Mouse (Mus musculus): ENCODE data around the gene Cdkal1. TPM values are rescaled to one million over a fixed set of nuclear protein-coding genes. Genes with fewer than 3 reads are reported as not detected.

Gene Cdkal1
- polyA plus RNA-seq, 1 experiment, result 5.6 TPM

DNA sequence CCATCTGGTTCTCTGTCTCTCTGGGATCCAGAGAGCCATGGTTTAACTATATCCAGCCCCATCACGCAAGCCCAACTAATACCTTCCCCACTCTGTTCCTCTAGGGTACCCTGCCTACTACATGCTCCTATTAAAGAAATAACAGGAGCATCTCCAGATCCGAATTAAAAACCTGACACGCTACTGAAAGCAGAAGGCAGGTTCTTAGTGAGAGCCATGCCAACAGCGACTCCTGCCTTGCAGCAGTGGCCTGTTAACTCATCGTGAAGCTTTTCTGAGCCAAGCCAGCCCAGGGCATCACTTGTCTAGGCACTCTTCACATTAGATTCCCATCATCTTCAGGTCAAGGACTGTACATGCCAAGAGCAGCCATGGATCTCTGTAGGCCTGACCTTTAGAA lies 104.3 kb downstream of the Cdkal1 start:
- Histone ChIP-seq H3ac (ENCODE audit: control insufficient read depth, insufficient read length) (no peak overlapping the region), H3K79me2 (ENCODE audit: control insufficient read depth, insufficient read depth) (no peaks in the 10 kb centered on the region), H3K4me3 (no peak overlapping the region), H3K4me2 (ENCODE audit: low read depth) (no peak overlapping the region), H3K27me3 (ENCODE audit: control insufficient read depth, insufficient read depth, insufficient read length) (no peaks in the 10 kb centered on the region), H3K36me3 (ENCODE audit: control insufficient read depth, insufficient read depth) (no peaks in the 10 kb centered on the region)
- TF ChIP-seq TCF3 (IDR thresholded peaks at IDR 0.05; ENCODE audit: insufficient read length, low read depth) (no peak), POLR2AphosphoS2 (IDR thresholded peaks at IDR 0.05; ENCODE audit: insufficient read length, low read depth) (no peak), CEBPB (IDR thresholded peaks at IDR 0.05; ENCODE audit: insufficient read depth, poor library complexity, severe bottlenecking) (no peak), REST (IDR thresholded peaks at IDR 0.05; ENCODE audit: insufficient read depth, insufficient read length) (no peak), TCF12 (IDR thresholded peaks at IDR 0.05; ENCODE audit: insufficient read depth, poor library complexity, severe bottlenecking) (no peak), MYOD1 (IDR thresholded peaks at IDR 0.05; ENCODE audit: control insufficient read depth in 1 of 3, insufficient read length in 2 of 3, low read depth in 2 of 3) (no peak)

DNA sequence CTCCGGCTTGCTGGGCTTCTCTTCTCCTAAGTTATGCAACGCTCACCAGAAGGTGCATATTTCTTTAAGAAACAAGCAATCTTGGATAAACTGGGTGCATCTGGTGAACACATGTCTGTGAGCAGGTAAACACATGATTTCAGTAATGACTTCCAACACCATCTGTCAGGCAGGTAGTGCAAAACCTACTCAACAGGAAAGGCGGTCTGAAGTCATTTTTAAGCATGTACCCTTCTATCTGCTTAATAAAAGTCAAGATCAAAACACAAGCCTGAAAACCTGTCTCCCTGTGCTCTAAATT lies 108.2 kb downstream of the Cdkal1 start:
- H3K36me3 ChIP-seq (ENCODE audit: control insufficient read depth, insufficient read depth), result no peaks in the 10 kb centered on the region
- no peaks in the 10 kb centered on the region for H3K79me2 ChIP-seq (ENCODE audit: control insufficient read depth, insufficient read depth)
- H3K4me2 ChIP-seq (ENCODE audit: low read depth), result no peak overlapping the region
- H3K27me3 ChIP-seq (ENCODE audit: control insufficient read depth, insufficient read depth, insufficient read length), result no peaks in the 10 kb centered on the region
- TF ChIP-seq CEBPB (IDR thresholded peaks at IDR 0.05; ENCODE audit: insufficient read depth, poor library complexity, severe bottlenecking) (no peak), TCF12 (IDR thresholded peaks at IDR 0.05; ENCODE audit: insufficient read depth, poor library complexity, severe bottlenecking) (no peak), REST (IDR thresholded peaks at IDR 0.05; ENCODE audit: insufficient read depth, insufficient read length) (no peak), MAX (IDR thresholded peaks at IDR 0.05; ENCODE audit: low read depth) (no peak), E2F4 (IDR thresholded peaks at IDR 0.05; ENCODE audit: insufficient read depth) (no peak), MYOD1 (IDR thresholded peaks at IDR 0.05; ENCODE audit: control insufficient read depth in 1 of 3, insufficient read length in 2 of 3, low read depth in 2 of 3) (no peak), POLR2AphosphoS2 (IDR thresholded peaks at IDR 0.05; ENCODE audit: insufficient read length, low read depth) (no peak), USF1 (IDR thresholded peaks at IDR 0.05; ENCODE audit: low read depth) (no peak), POLR2A (IDR thresholded peaks at IDR 0.05; ENCODE audit: insufficient read length, low read depth) (no peak), SRF (IDR thresholded peaks at IDR 0.05; ENCODE audit: control insufficient read depth, insufficient read length, low read depth) (no peak), MYOG (IDR thresholded peaks at IDR 0.05; ENCODE audit: control insufficient read depth in 1 of 3, insufficient read depth in 1 of 3, insufficient read length in 2 of 3, low read depth in 2 of 3) (no peak), TCF3 (IDR thresholded peaks at IDR 0.05; ENCODE audit: insufficient read length, low read depth) (no peak)
- no peak overlapping the region for H3K4me3 ChIP-seq
- H3ac ChIP-seq (ENCODE audit: control insufficient read depth, insufficient read length), result no peak overlapping the region

DNA sequence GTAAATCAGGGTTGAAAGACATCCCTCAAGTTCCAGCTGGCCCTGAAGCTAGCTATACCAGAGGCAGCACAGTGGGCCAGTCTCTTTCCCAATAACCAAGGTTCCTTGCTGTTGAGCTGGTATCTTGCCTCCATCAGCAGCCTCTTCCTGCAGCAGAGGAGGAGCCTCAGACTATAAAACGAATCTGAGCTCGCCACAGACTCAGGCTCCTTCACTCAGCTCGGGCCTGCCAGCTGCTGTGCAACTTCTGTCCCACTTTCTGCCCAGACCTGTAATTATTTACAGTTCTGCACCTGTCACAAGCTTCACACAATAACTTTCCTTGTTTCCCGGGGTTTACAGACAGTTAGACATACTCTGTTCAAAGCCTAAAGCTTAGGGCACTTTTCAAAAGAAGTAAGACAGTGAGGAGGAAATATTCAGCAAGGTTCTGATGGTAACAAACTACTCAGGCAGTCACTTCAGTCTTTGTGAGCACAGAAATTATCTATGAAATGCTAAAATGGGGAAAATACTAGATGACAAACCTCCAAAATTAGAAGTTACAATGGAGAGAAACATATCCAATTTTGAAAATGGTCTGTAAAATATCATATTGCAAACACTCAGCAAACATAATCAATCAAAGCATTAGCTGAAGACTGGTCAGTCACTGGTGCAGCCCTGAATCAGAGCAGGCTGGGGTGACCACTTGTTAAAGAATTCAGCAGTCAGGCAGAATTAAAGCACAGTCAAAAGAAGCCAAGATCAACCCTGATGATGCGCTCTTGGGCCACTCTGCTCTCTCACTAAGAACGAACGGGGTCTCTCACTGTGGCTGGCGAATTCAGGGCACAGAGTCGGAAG lies 108.8 kb downstream of the Cdkal1 start:
- no peak for TF ChIP-seq TCF3 (IDR thresholded peaks at IDR 0.05; ENCODE audit: insufficient read length, low read depth)
- TF ChIP-seq CEBPB (IDR thresholded peaks at IDR 0.05; ENCODE audit: insufficient read depth, poor library complexity, severe bottlenecking), result no peak
- TF ChIP-seq MAX (IDR thresholded peaks at IDR 0.05; ENCODE audit: low read depth), result no peak
- TF ChIP-seq MYOG (IDR thresholded peaks at IDR 0.05; ENCODE audit: control insufficient read depth in 1 of 3, insufficient read depth in 1 of 3, insufficient read length in 2 of 3, low read depth in 2 of 3), result peak in 2 of 3 experiments; percentile 35 to 76
- TF ChIP-seq MYOD1 (IDR thresholded peaks at IDR 0.05; ENCODE audit: control insufficient read depth in 1 of 3, insufficient read length in 2 of 3, low read depth in 2 of 3), result peak in 2 of 3 experiments; percentile 79 to 81
- TF ChIP-seq POLR2A (IDR thresholded peaks at IDR 0.05; ENCODE audit: insufficient read length, low read depth), result no peak
- no peak for TF ChIP-seq POLR2AphosphoS2 (IDR thresholded peaks at IDR 0.05; ENCODE audit: insufficient read length, low read depth)
- TF ChIP-seq TCF12 (IDR thresholded peaks at IDR 0.05; ENCODE audit: insufficient read depth, poor library complexity, severe bottlenecking), result peak; percentile 30
- no peak for TF ChIP-seq SRF (IDR thresholded peaks at IDR 0.05; ENCODE audit: control insufficient read depth, insufficient read length, low read depth)

DNA sequence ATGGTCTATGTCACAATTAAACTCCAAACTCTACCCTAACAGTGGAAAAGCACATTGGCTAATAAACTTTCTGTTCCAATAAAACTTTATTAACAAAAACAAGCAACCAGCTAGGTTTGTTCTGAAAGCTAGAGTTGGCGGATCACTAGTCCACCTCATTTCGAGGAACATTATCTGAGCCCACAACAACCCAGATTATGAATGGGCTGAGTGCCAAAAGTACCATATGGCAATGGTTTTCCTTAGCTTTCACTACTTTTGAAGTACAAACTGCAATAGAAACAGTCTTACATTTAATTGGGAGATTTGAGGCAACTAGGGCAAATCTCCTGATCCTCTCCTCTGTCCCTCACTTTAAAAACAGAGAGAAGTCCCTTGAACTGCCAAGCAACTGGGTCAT lies 110.4 kb downstream of the Cdkal1 start:
- no peaks in the 10 kb centered on the region for H3K27me3 ChIP-seq (ENCODE audit: control insufficient read depth, insufficient read depth, insufficient read length)
- H3K79me2 ChIP-seq (ENCODE audit: control insufficient read depth, insufficient read depth), result no peaks in the 10 kb centered on the region
- TF ChIP-seq SRF (IDR thresholded peaks at IDR 0.05; ENCODE audit: control insufficient read depth, insufficient read length, low read depth) (no peak), MYOD1 (IDR thresholded peaks at IDR 0.05; ENCODE audit: control insufficient read depth in 1 of 3, insufficient read length in 2 of 3, low read depth in 2 of 3) (no peak), MYOG (IDR thresholded peaks at IDR 0.05; ENCODE audit: control insufficient read depth in 1 of 3, insufficient read depth in 1 of 3, insufficient read length in 2 of 3, low read depth in 2 of 3) (no peak), TCF3 (IDR thresholded peaks at IDR 0.05; ENCODE audit: insufficient read length, low read depth) (no peak), REST (IDR thresholded peaks at IDR 0.05; ENCODE audit: insufficient read depth, insufficient read length) (no peak), MAX (IDR thresholded peaks at IDR 0.05; ENCODE audit: low read depth) (no peak), POLR2AphosphoS2 (IDR thresholded peaks at IDR 0.05; ENCODE audit: insufficient read length, low read depth) (no peak), POLR2A (IDR thresholded peaks at IDR 0.05; ENCODE audit: insufficient read length, low read depth) (no peak), USF1 (IDR thresholded peaks at IDR 0.05; ENCODE audit: low read depth) (no peak), E2F4 (IDR thresholded peaks at IDR 0.05; ENCODE audit: insufficient read depth) (no peak)
- no peak overlapping the region for H3ac ChIP-seq (ENCODE audit: control insufficient read depth, insufficient read length)
- no peak overlapping the region for H3K4me2 ChIP-seq (ENCODE audit: low read depth)
- no peak overlapping the region for H3K4me3 ChIP-seq
- H3K36me3 ChIP-seq (ENCODE audit: control insufficient read depth, insufficient read depth), result no peaks in the 10 kb centered on the region

More for the DNA sequence above, 108.8 kb downstream of the Cdkal1 start:
- Histone ChIP-seq H3K36me3 (ENCODE audit: control insufficient read depth, insufficient read depth) (no peaks in the 10 kb centered on the region), H3K4me3 (no peak overlapping the region), H3ac (ENCODE audit: control insufficient read depth, insufficient read length) (no peak overlapping the region), H3K27me3 (ENCODE audit: control insufficient read depth, insufficient read depth, insufficient read length) (no peaks in the 10 kb centered on the region), H3K79me2 (ENCODE audit: control insufficient read depth, insufficient read depth) (no peaks in the 10 kb centered on the region), H3K4me2 (ENCODE audit: low read depth) (peak overlapping the region; percentile 26)

Measured in myocyte (in vitro differentiated cells).